Mouse (Mus musculus) megakaryocyte-erythroid progenitor cell, adult 5-6 weeks (primary cell): ENCODE data around the gene Tsga10ip. TPM values are rescaled to one million over a fixed set of nuclear protein-coding genes. Genes with fewer than 3 reads are reported as not detected.
A peak's percentile ranks its signal among the peaks of the same experiment; 100 is the strongest.
"Not testable (repeated sequence)": the region's sequence is repeated elsewhere in the genome, so short reads cannot be mapped to it uniquely, and the experiment has no call there.

Experiments used
- ATAC-seq: replicated peaks from 2 replicates; pipeline ENCODE4 v1.8.0; 2016; ENCODE audit warnings: mild to moderate bottlenecking, inconsistent platforms; ENCODE audit not compliant: severe bottlenecking, poor library complexity, low FRiP score, low TSS enrichment
- total RNA-seq, 2 experiments: library from RNA; stranded (forward) in 1 of 2; stranded (reverse) in 1 of 2; fragments of 200-1000, 215-1000 nt in 1 of 2; fragments of >200 nt in 1 of 2; fragmentation: Nextera tagmentation in 1 of 2; gene quantifications; 2 replicates each; pipeline ENCODE4 v1.2.3; 2014 to 2017

Gene Tsga10ip
- total RNA-seq, 2 experiments from 2014 or later, result not detected

- ATAC-seq, result not testable (repeated sequence)
Measured at GRCm38 (mm10) chr19:5401073-5401472, 1.3 kb downstream of the Tsga10ip start.

- no peak for ATAC-seq
Measured at GRCm38 (mm10) chr19:5395371-5395770, 7.0 kb downstream of the Tsga10ip start.

GRCm38 (mm10) chr19:5394168-5394567 is 8.2 kb downstream of the Tsga10ip start:
- ATAC-seq, result no peak

GRCm38 (mm10) chr19:5392892-5393291 is 9.4 kb downstream of the Tsga10ip start:
- ATAC-seq, result no peak

- no peak for ATAC-seq
Measured at GRCm38 (mm10) chr19:5390416-5390815, 11.9 kb downstream of the Tsga10ip start.

GRCm38 (mm10) chr19:5389647-5390046 is 12.7 kb downstream of the Tsga10ip start:
- ATAC-seq, result peak; percentile 63

GRCm38 (mm10) chr19:5388588-5389242 is 13.6 kb downstream of the Tsga10ip start, which contains the start of gene Sart1:
Gene Sart1, minus strand, starts transcription at chr19:5388703.
- ATAC-seq, result peak; percentile 85

GRCm38 (mm10) chr19:5388011-5388441 is 14.3 kb downstream of the Tsga10ip start:
- no peak for ATAC-seq

GRCm38 (mm10) chr19:5384715-5385114 is 17.6 kb downstream of the Tsga10ip start:
- no peak for ATAC-seq

GRCm38 (mm10) chr19:5383326-5383725 is 19.0 kb downstream of the Tsga10ip start:
- ATAC-seq, result no peak

- ATAC-seq, result no peak
Measured at GRCm38 (mm10) chr19:5377446-5377845, 24.9 kb downstream of the Tsga10ip start.

GRCm38 (mm10) chr19:5374748-5375147 is 27.6 kb downstream of the Tsga10ip start:
- no peak for ATAC-seq

GRCm38 (mm10) chr19:5374177-5374576 is 28.1 kb downstream of the Tsga10ip start:
- no peak for ATAC-seq

- ATAC-seq, result no peak
Measured at GRCm38 (mm10) chr19:5372724-5373123, 29.6 kb downstream of the Tsga10ip start.

GRCm38 (mm10) chr19:5370932-5371331 is 31.4 kb downstream of the Tsga10ip start:
- no peak for ATAC-seq

GRCm38 (mm10) chr19:5367455-5367854 is 34.9 kb downstream of the Tsga10ip start:
- ATAC-seq, result no peak

GRCm38 (mm10) chr19:5367053-5367359 is 35.3 kb downstream of the Tsga10ip start, which contains the start of gene Banf1:
Gene Banf1, minus strand, starts transcription at chr19:5367168.
- ATAC-seq, result peak; percentile 25

GRCm38 (mm10) chr19:5366175-5367052 is 35.9 kb downstream of the Tsga10ip start, which contains the start of gene Eif1ad:
Gene Eif1ad, plus strand, starts transcription at chr19:5366741.
- ATAC-seq, result peak; percentile 79

- no peak for ATAC-seq
Measured at GRCm38 (mm10) chr19:5365751-5366150, 36.6 kb downstream of the Tsga10ip start.

GRCm38 (mm10) chr19:5364124-5364523 is 38.2 kb downstream of the Tsga10ip start:
- no peak for ATAC-seq

GRCm38 (mm10) chr19:5362186-5362585 is 40.1 kb downstream of the Tsga10ip start:
- no peak for ATAC-seq
